Mouse (Mus musculus) G1E (cell line): ENCODE results near the gene Odf3l1. TPM values are rescaled to one million over a fixed set of nuclear protein-coding genes. Genes with fewer than 3 reads are reported as not detected.

Experiments used
- ATAC-seq: 2 replicates; pipeline ENCODE4 v1.8.0; 2016; ENCODE audit warnings: mild to moderate bottlenecking; ENCODE audit not compliant: insufficient number of reproducible peaks, poor library complexity, low FRiP score, severe bottlenecking; ENCODE audit errors: extremely low read depth
- DNase-seq: peaks from one replicate; pipeline ENCODE4 v3.0.0; 2012; ENCODE audit warnings: low spot score
- H3K27me3 ChIP-seq: 2 replicates; pipeline ENCODE4 v1.6.1; 2012; ENCODE audit warnings: mild to moderate bottlenecking, low read length, inconsistent platforms; ENCODE audit not compliant: insufficient read depth
- H3K36me3 ChIP-seq: replicated peaks from 2 replicates; pipeline ENCODE3; 2012; ENCODE audit warnings: mild to moderate bottlenecking, inconsistent platforms
- H3K4me1 ChIP-seq: 2 replicates; pipeline ENCODE4 v1.6.1; 2012; ENCODE audit warnings: low read depth, low read length, inconsistent platforms, mixed read lengths; ENCODE audit not compliant: insufficient read depth
- H3K4me3 ChIP-seq: 2 replicates; pipeline ENCODE4 v1.5.1; 2012; ENCODE audit warnings: low read depth, mild to moderate bottlenecking, inconsistent platforms, low read length, moderate library complexity, mixed read lengths
- H3K9me3 ChIP-seq: replicated peaks from 2 replicates; pipeline ENCODE4 v1.6.1; 2012; ENCODE audit warnings: inconsistent platforms
- CTCF ChIP-seq: IDR thresholded peaks from 2 replicates; pipeline ENCODE4 v1.5.1; 2012; ENCODE audit warnings: low read depth, low read length, inconsistent platforms, mixed read lengths
- GATA1 ChIP-seq: IDR thresholded peaks from 2 replicates; pipeline ENCODE4 v1.6.1; 2012; ENCODE audit warnings: borderline replicate concordance, low read length, inconsistent platforms, mixed read lengths
- GATA2 ChIP-seq: IDR thresholded peaks from 2 replicates; pipeline ENCODE4 v1.6.1; 2012; ENCODE audit warnings: low read depth, low read length, inconsistent platforms, borderline replicate concordance
- POLR2AphosphoS5 ChIP-seq: IDR thresholded peaks from 2 replicates; pipeline ENCODE4 v1.6.1; 2012; ENCODE audit warnings: low read depth, low read length, inconsistent platforms; ENCODE audit not compliant: insufficient replicate concordance
- TAL1 ChIP-seq: conservative IDR thresholded peaks from 2 replicates; pipeline ENCODE4 v1.6.1; 2012; ENCODE audit warnings: low read depth, low read length, inconsistent platforms, mixed read lengths
- polyA plus RNA-seq: library from polyadenylated mRNA; stranded (reverse); fragments of >175 nt; gene quantifications from 2 replicates; pipeline ENCODE4 v1.2.3, GENCODE M21; 2012
- total RNA-seq, 2 experiments: library from RNA; stranded (forward) in 1 of 2; stranded (reverse) in 1 of 2; fragments of 200-1000 nt in 1 of 2; fragments of >200 nt in 1 of 2; fragmentation: Nextera tagmentation in 1 of 2; gene quantifications; 2 replicates each; pipeline ENCODE4 v1.2.3; 2014 to 2017

Odf3l1 gene
- total and polyA plus RNA-seq, 3 experiments = not detected

DNA sequence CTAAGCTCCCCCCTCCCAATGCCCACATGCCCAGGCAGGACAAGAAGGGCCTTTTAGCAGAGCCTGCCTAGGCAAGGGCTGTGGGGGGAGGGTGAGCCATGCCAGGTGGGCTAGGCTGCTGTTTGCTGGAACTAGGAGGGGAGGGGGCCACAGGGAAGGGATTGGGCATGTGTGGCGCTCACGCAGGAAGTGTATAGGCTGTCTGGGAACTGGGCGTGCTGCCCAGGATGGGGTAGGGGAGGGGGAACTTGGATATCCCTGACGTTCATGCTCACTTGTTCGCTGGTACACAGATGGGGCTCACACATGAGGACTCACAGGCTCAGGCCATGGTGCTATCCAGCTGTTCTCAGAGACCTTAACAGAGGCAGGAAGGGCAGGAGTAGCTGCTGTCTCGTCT is 3.8 kb upstream of the Odf3l1 start:
- Histone ChIP-seq H3K36me3 (no peaks in the 10 kb centered on the region), H3K9me3 (no peaks in the 10 kb centered on the region), H3K27me3 (peaks cover 46% of the 10 kb centered on the region), H3K4me1 (no peaks in the 10 kb centered on the region), H3K4me3 (no peak overlapping the region)
- DNase-seq (no peak), ATAC-seq (no peak)
- TF ChIP-seq CTCF (no peak), POLR2AphosphoS5 (no peak), GATA1 (no peak), GATA2 (no peak), TAL1 (no peak)

DNA sequence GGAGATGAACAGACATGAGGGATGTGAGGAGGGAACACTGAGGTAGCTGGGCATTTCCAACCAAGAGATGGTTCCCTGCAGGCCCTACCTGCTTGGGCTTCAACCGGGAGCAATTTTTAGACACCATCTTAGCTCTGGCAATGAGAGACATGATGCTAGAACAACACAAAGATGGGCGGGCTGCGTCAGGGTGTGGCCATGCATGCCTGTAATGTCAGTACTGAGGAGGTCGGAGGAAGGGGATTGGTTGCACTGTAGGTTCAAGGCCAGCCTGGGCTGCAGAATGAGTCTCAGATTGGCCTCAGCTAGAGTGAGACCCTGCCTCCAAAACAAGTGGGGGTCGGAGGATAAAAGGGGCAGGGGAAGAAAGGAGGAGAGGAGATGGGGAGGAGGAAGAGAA is 2.0 kb upstream of the Odf3l1 start:
- Histone ChIP-seq H3K4me3 (no peak overlapping the region), H3K27me3 (peaks cover 50% of the 10 kb centered on the region), H3K36me3 (no peaks in the 10 kb centered on the region), H3K4me1 (no peaks in the 10 kb centered on the region), H3K9me3 (no peaks in the 10 kb centered on the region)
- TF ChIP-seq POLR2AphosphoS5 = no peak
- TF ChIP-seq GATA2 = no peak
- ATAC-seq (no peak), DNase-seq (no peak)

DNA sequence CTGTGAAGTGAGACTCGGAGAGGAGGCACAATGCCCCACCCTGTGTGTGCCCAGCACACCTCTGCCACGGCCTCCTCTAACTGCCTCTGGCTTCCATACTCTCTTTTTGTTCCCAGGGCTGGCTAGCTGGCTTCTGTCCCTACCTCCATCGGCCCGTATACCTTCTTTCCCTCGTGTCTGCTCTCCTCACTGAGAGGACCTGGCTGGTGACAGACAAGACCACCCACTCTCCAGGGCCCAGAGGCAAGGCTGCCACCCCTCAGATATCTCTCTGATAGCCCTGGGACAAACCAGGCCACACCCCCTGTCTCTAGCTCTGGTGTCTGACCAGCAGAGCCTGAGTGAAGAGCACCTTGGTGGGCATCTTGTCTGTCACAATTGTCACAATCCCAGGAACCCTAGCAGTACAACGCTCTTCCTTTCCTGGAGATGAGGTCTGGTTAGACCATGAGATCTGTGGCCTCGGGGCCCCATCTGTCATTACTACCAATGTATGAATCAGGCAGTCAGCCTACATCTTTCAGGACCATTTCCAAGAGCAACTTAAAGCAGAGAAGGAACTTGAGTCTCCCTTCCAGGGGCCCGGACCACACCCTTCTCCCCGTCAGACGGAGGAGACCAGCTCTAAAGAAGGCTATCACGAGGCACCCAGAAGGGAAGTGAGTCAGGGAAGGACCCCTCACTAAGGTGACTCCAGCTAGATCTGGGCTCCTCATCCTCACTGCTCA is 1.4 kb upstream of the Odf3l1 start:
- DNase-seq (no peak), ATAC-seq (no peak)
- Histone ChIP-seq H3K36me3 (no peaks in the 10 kb centered on the region), H3K27me3 (peaks cover 50% of the 10 kb centered on the region), H3K9me3 (no peaks in the 10 kb centered on the region), H3K4me3 (no peak overlapping the region), H3K4me1 (no peaks in the 10 kb centered on the region)
- TF ChIP-seq GATA1 (no peak), POLR2AphosphoS5 (no peak)

DNA sequence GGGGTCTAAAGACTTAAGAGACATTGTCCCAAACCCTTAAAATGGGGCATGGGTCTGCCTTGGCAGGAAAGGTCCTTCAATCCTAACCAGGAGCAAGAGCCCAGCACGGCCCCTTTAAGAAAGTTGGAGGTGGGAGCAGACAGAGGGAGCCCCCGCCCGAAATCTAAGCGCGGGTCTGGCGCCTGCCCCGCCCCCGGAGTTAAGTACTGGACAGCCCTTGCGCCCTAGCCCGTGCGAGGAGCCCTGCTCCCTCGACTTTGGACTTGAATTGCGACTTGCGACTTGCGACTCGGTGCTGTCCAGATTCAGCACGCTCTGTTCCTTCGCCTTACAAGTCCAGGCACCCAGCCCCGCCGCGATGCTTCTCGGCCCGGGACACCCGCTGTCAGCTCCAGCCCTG is 353 bp upstream of the Odf3l1 start, which contains the start of gene Cspg4:
Gene Cspg4, plus strand, starts transcription at position 202 of the 400 bp plus-strand sequence.
- H3K27me3 ChIP-seq = peaks cover 49% of the 10 kb centered on the region
- H3K4me1 ChIP-seq = no peaks in the 10 kb centered on the region
- H3K9me3 ChIP-seq = no peaks in the 10 kb centered on the region
- no peak for TF ChIP-seq GATA2
- no peak for TF ChIP-seq CTCF
- no peak for TF ChIP-seq TAL1
- TF ChIP-seq GATA1 = no peak
- TF ChIP-seq POLR2AphosphoS5 = no peak
- no peak within 1 kb of the TSS for H3K4me3 ChIP-seq
- ATAC-seq (no peak), DNase-seq (no peak)
- H3K36me3 ChIP-seq = no peaks in the 10 kb centered on the region

DNA sequence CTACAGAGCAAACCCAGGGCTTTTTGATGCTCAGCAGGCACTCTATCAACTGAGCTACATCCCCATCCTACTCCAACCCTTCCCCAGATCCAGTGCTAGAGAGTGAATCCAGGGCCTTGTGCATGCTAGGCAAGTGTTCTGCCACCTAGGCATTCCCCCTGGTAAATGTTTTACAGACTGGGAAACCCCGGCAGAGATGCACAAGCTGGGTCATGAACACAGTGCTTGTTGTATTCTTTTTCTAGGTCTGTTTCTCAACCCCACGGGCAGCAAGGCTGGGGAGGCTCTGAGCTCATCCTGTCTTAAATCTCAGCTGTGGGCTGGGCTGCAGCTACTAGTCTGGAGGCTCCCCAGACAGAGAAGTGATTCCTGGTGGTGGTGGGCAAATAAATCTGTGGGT is 1.6 kb downstream of the Odf3l1 start:
- TF ChIP-seq CTCF = no peak
- no peak for TF ChIP-seq POLR2AphosphoS5
- no peak for TF ChIP-seq TAL1
- TF ChIP-seq GATA2 = no peak
- TF ChIP-seq GATA1 = no peak
- ATAC-seq = no peak

DNA sequence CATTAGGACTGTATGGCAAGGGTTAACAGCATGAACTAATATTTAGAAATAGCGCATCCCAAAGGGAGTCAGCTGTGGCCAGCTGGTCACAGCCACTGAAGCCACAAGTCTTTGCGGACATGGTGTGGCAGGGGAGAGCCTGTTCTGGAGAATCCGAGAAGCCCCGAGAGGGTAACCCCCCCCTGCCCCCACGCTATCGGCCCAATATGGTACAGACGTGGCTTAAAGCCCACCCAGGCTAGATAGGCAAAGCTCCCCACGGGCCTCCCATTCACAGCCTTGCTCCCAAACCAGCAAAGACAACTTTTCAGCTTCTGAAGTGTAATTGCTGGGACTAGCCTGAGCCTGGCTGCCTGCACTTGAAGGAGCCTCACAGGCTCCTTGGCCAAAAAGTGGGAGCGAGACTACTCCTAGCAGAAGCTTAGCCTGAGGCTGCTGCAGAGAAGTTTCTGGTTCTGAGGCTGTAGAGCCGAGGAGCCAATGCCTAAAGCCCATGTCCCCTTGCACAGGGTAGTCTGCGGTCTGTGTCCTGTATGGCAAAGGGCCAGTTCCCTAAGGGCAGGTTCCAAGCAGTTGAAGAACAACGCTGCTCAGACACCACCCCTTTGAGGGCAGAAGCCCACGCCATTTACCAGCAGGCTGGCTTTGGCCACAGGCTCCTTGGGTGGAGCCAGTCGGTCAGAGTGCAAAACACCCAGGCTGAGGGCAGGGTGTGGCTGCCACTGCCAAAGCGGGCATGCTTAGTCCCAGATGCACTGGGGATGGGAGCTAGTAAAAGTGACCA is 3.8 kb downstream of the Odf3l1 start:
- Histone ChIP-seq H3K27me3 (peaks cover 39% of the 10 kb centered on the region), H3K36me3 (no peaks in the 10 kb centered on the region), H3K9me3 (no peaks in the 10 kb centered on the region), H3K4me3 (no peak overlapping the region), H3K4me1 (no peaks in the 10 kb centered on the region)
- no peak for ATAC-seq
- DNase-seq = no peak
- TF ChIP-seq GATA2 = no peak
- no peak for TF ChIP-seq TAL1
- no peak for TF ChIP-seq CTCF
- TF ChIP-seq GATA1 = no peak

More for the DNA sequence above, 1.6 kb downstream of the Odf3l1 start:
- Histone ChIP-seq H3K4me1 (no peaks in the 10 kb centered on the region), H3K4me3 (no peak overlapping the region), H3K27me3 (peaks cover 43% of the 10 kb centered on the region), H3K9me3 (no peaks in the 10 kb centered on the region), H3K36me3 (no peaks in the 10 kb centered on the region)
- DNase-seq = no peak
